Mouse (Mus musculus) megakaryocyte, adult 5-6 weeks (primary cell): Measurements from ENCODE around the gene Vmn1r194. TPM values are rescaled to one million over a fixed set of nuclear protein-coding genes. Genes with fewer than 3 reads are reported as not detected.
"Not testable (repeated sequence)": the region's sequence is repeated elsewhere in the genome, so short reads cannot be mapped to it uniquely, and the experiment has no call there.

Experiments used
- ATAC-seq: 2 replicates; pipeline ENCODE4 v1.8.0; 2016; ENCODE audit warnings: mild to moderate bottlenecking, inconsistent platforms; ENCODE audit not compliant: poor library complexity, severe bottlenecking
- total RNA-seq, 2 experiments: library from RNA; stranded (forward) in 1 of 2; stranded (reverse) in 1 of 2; fragments of 153-499, 151-499 nt in 1 of 2; fragments of 221-1000, 200-1000 nt in 1 of 2; gene quantifications; 2 replicates each; pipeline versions ENCODE4 v1.2.3 to v1.2.4; 2015 to 2017

Gene Vmn1r194
- total RNA-seq (2015) = not detected in 2 replicates
- not detected in 2 replicates for total RNA-seq (2017)

- no peak for ATAC-seq
These were observed at the start of gene Vmn1r194 for GRCm38 (mm10) chr13:22243915-22244314. Gene Vmn1r194, plus strand, starts transcription at chr13:22244215.

DNA sequence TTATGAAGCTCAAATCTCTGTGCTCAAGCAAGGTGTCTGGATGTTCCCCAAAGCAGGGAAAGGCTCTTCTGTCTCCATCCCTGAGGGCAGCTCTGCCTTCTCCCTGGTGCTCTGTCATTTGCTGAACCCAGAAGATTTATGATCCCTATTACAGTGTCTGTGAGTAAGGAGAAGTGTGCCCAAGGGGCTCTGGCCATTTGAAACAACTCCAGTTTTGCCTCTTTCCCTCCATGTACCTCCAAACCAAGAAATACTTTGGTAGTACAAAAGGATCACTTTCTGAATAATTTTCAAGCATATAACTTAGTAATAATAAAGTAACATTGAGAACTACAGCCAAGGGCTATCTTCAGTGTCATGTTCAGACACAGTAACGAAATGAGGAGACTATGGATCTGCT lies 21.0 kb upstream of the Vmn1r194 start, which contains the start of gene Vmn1r193:
Gene Vmn1r193, minus strand, starts transcription at position 101 of the 400 bp plus-strand sequence.
- not testable (repeated sequence) for ATAC-seq

GRCm38 (mm10) chr13:22270222-22270621 lies 26.2 kb downstream of the Vmn1r194 start, which contains the start of gene Vmn1r195:
Gene Vmn1r195, plus strand, starts transcription at chr13:22270522.
- ATAC-seq = not testable (repeated sequence)

GRCm38 (mm10) chr13:22271721-22272120 lies 27.7 kb downstream of the Vmn1r194 start:
- no peak for ATAC-seq

- ATAC-seq = no peak
These were observed 40.6 kb downstream of the Vmn1r194 start for GRCm38 (mm10) chr13:22284578-22284977.

- ATAC-seq = no peak
These were observed 45.6 kb downstream of the Vmn1r194 start, which contains the start of gene Vmn1r196 for GRCm38 (mm10) chr13:22289620-22290019. Gene Vmn1r196, plus strand, starts transcription at chr13:22289920.

Other genes starting within 250 kb of the Vmn1r194 start
- gene Prss16, start 234.5 kb upstream of the Vmn1r194 start, total RNA-seq (2015) = 3.7 and 4.3 TPM in 2 replicates
- 2.8 and 5.2 TPM in 2 replicates for gene Prss16, start 234.5 kb upstream of the Vmn1r194 start, total RNA-seq (2017)
- gene Hist1h2ah, start 208.6 kb upstream of the Vmn1r194 start, total RNA-seq (2015) = 0.91 and 1.1 TPM in 2 replicates
- gene Hist1h2ah, start 208.6 kb upstream of the Vmn1r194 start, total RNA-seq (2017) = 48.2 and 145 TPM in 2 replicates
- gene Hist1h2bk, start 208.3 kb upstream of the Vmn1r194 start, total RNA-seq (2015) = 78.9 and 108 TPM in 2 replicates
- 1,539 and 1,747 TPM in 2 replicates for gene Hist1h2bk, start 208.3 kb upstream of the Vmn1r194 start, total RNA-seq (2017)
- gene Hist1h4i, start 202.9 kb upstream of the Vmn1r194 start, total RNA-seq (2015) = 34.9 and 43.5 TPM in 2 replicates
- gene Hist1h4i, start 202.9 kb upstream of the Vmn1r194 start, total RNA-seq (2017) = 115 and 127 TPM in 2 replicates
- 43.5 and 58.5 TPM in 2 replicates for gene Hist1h2ag, start 201.3 kb upstream of the Vmn1r194 start, total RNA-seq (2015)
- gene Hist1h2ag, start 201.3 kb upstream of the Vmn1r194 start, total RNA-seq (2017) = 942 and 986 TPM in 2 replicates
- gene Hist1h2bj, start 201.0 kb upstream of the Vmn1r194 start, total RNA-seq (2015) = 57.4 and 58.7 TPM in 2 replicates
- gene Hist1h2bj, start 201.0 kb upstream of the Vmn1r194 start, total RNA-seq (2017) = 645 and 753 TPM in 2 replicates
- not detected in 2 replicates for gene Vmn1r188, start 159.8 kb upstream of the Vmn1r194 start, total RNA-seq (2015)
- not detected in 2 replicates for gene Vmn1r188, start 159.8 kb upstream of the Vmn1r194 start, total RNA-seq (2017)
- gene Vmn1r189, start 138.4 kb upstream of the Vmn1r194 start, total RNA-seq (2015) = not detected in 2 replicates
- gene Vmn1r189, start 138.4 kb upstream of the Vmn1r194 start, total RNA-seq (2017) = not detected in 2 replicates
- not detected in 2 replicates for gene Vmn1r191, start 60.2 kb upstream of the Vmn1r194 start, total RNA-seq (2015)
- gene Vmn1r191, start 60.2 kb upstream of the Vmn1r194 start, total RNA-seq (2017) = not detected in 2 replicates
- not detected in 2 replicates for gene Vmn1r192, start 53.1 kb upstream of the Vmn1r194 start, total RNA-seq (2015)
- gene Vmn1r192, start 53.1 kb upstream of the Vmn1r194 start, total RNA-seq (2017) = 0.04 TPM in 1 of 2 replicates, not detected in the other
- not detected in 2 replicates for gene Vmn1r193, start 21.1 kb upstream of the Vmn1r194 start, total RNA-seq (2015)
- gene Vmn1r193, start 21.1 kb upstream of the Vmn1r194 start, total RNA-seq (2017) = not detected in 2 replicates
- gene Vmn1r195, start 26.3 kb downstream of the Vmn1r194 start, total RNA-seq (2015) = not detected in 2 replicates
- gene Vmn1r195, start 26.3 kb downstream of the Vmn1r194 start, total RNA-seq (2017) = not detected in 2 replicates
- not detected in 2 replicates for gene Vmn1r196, start 45.7 kb downstream of the Vmn1r194 start, total RNA-seq (2015)
- gene Vmn1r196, start 45.7 kb downstream of the Vmn1r194 start, total RNA-seq (2017) = not detected in 2 replicates
- not detected in 2 replicates for gene Vmn1r197, start 80.4 kb downstream of the Vmn1r194 start, total RNA-seq (2015)
- gene Vmn1r197, start 80.4 kb downstream of the Vmn1r194 start, total RNA-seq (2017) = not detected in 2 replicates
- not detected in 2 replicates for gene Vmn1r198, start 106.1 kb downstream of the Vmn1r194 start, total RNA-seq (2015)
- gene Vmn1r198, start 106.1 kb downstream of the Vmn1r194 start, total RNA-seq (2017) = under 0.01 TPM in 1 of 2 replicates, not detected in the other
- not detected in 2 replicates for gene Vmn1r199, start 135.6 kb downstream of the Vmn1r194 start, total RNA-seq (2015)
- not detected in 2 replicates for gene Vmn1r199, start 135.6 kb downstream of the Vmn1r194 start, total RNA-seq (2017)
- not detected in 2 replicates for gene Vmn1r200, start 146.2 kb downstream of the Vmn1r194 start, total RNA-seq (2015)
- 0.04 TPM in 1 of 2 replicates, not detected in the other for gene Vmn1r200, start 146.2 kb downstream of the Vmn1r194 start, total RNA-seq (2017)
- not detected in 2 replicates for gene Vmn1r201, start 227.7 kb downstream of the Vmn1r194 start, total RNA-seq (2015)
- gene Vmn1r201, start 227.7 kb downstream of the Vmn1r194 start, total RNA-seq (2017) = not detected in 2 replicates